Mouse (Mus musculus): ENCODE measurements around the gene Gm3336. TPM values are rescaled to one million over a fixed set of nuclear protein-coding genes. Genes with fewer than 3 reads are reported as not detected.

The Gm3336 gene
- not detected in 2 replicates for polyA plus RNA-seq (2012; ENCODE audit: low replicate concordance)

DNA sequence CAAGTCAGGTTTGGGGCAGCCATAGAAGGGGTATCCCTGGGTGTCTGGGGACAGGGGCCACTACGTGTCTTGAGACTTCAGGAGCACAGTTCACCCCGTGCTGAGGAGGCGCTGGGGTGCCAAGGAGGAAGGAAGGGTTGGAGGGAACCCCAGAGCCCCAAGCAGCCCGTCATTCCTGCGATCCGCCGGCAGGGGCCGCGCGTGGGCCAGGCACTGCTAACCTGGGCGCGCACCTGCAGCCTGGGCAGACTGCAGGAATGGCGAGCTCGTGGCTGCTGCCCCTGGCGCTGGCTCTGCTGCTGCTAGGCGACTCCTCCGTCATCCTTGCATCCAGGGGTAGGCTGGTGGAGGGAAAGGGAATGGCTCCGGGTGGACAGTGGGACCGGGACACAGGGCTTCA lies at the start of gene Gm3336:
Gene Gm3336 (plus strand): TSS at position 247 of the 400 bp plus-strand sequence.

DNA sequence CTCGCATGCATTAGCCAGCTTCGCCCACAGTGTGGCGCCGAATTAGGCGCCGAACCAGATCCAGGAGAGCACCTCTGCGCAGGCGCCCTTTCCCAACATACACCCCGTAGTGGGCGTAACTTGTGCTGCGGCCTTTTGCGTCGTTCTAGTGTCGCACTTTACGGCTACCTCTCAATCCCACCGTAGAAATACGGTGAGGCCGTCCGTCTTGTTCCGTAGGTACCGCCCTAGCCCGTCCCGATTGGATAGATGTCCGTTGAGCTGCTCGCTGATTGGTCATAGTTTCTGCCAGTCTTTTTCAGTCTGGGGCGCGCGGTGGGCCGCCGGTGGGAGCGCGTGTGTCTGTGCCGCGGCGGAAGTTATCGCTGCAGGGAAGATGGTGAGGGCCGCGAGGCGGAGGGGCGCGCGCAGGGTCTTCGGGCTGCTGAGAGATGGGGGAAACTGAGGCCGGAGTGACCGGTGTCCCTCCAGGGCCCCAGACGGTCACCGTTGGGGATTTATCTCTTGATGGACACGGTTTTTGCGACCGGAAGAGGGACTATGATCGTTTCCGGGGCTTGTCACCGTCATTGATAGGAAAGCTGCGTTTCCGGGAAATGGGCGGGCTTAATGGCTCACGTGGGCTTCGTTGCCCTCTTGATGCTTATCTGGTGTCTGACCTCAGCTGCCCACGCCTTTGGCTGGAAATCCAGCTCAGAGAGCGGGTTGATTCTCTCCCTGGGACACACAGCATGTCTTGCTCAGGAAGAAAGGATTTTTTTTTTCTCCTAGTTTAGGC lies 45.1 kb upstream of the Gm3336 start, which contains the start of gene Lsm4:
Gene Lsm4 (plus strand): TSS at position 170 of the 778 bp plus-strand sequence.

DNA sequence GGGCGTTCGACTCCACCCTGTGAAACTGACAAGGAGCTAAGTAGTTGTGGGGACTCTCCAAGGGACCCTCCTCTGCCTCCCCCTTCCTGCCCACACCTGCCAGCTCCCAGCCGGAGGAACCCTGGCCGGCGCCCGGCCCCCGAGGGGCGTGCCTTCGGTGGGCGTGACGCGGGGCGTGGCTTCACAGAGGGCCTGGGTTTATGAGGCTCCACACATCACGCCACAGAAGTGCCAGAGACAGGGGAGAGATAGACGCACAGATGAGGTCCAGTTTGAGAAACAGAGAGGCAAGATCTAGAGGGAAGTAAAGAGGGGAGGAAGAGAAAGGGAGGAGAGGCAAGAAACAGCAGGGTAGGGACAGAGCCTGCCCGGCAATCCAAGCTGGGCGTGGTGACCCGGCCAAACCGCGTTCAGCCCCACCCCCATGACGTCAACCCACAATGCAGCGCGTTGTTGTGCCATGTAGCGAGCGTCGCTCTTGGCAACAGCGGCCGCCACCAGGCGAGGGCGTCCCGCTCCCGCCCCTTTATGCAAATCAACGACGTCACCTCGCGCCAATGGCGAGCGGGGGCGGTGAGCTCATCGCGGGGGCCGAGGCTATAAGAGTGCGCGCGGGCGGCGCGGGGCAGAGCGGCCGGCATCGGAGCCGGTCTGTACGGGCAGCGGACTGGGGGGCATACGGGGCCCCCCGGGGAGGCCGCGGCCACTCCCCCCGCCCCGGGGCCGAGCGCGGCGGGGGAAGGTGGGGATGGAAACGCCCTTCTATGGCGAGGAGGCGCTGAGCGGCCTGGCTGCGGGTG lies 19.8 kb upstream of the Gm3336 start, which contains the start of gene Jund:
Gene Jund (plus strand): TSS at position 640 of the 800 bp plus-strand sequence.

DNA sequence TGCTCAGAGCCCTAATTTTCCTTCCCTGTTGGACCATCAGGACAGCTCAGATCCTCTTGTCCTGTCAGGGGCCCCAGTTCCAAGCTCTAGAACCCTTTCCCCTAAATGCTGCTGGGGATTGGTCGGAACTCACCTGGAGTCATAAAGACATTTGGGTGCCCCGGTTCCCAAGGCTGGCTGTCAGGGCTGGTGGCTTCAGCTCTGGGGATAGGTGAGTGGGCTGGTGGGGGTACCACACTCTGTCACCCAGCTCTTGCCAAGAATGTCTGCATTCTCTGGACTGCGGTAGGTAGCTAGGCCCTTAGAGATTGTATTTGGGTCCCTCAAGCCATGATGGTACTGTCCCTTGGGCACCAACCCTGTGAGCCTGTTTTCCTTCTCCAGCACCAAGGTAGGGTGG lies 15.1 kb upstream of the Gm3336 start, which contains the start of gene Iqcn:
Gene Iqcn (plus strand): TSS at position 171 of the 400 bp plus-strand sequence.

DNA sequence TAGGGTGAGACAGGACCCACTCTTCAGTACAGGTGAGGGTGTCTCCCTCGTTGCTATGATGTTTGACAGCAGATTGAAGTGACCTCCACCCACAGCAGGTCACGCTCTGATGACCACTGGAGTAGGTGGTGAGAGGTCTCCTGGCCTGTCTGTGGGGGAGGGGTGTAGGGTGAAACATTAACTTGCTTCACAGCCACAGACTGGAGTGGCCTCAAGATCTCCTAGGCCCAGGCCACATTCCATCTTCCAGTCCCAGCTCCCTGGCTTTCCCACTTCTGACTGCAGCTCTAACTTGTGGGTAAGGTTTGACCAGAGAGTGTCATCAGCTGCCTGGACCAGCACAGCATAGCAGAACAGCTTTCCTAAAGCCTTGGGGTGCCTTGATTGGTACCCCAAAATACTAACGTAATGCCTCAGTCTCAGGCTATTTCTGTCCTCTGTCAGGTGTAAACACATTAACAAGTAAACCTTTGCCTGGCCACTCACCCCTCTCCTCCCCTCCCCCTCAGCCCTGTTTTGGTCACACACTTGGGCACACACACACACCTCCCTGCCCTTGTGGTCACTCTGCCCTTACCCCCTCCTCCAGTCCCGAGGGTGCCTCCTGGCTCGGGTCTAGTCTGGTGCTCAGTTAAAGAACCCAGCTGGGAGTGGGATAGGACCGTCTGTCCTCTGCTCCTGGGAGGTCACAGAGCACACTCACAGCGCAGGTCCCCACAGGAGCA lies 5.3 kb downstream of the Gm3336 start, which contains the start of gene Pde4c:
Gene Pde4c (plus strand): TSS at position 235 of the 725 bp plus-strand sequence.

DNA sequence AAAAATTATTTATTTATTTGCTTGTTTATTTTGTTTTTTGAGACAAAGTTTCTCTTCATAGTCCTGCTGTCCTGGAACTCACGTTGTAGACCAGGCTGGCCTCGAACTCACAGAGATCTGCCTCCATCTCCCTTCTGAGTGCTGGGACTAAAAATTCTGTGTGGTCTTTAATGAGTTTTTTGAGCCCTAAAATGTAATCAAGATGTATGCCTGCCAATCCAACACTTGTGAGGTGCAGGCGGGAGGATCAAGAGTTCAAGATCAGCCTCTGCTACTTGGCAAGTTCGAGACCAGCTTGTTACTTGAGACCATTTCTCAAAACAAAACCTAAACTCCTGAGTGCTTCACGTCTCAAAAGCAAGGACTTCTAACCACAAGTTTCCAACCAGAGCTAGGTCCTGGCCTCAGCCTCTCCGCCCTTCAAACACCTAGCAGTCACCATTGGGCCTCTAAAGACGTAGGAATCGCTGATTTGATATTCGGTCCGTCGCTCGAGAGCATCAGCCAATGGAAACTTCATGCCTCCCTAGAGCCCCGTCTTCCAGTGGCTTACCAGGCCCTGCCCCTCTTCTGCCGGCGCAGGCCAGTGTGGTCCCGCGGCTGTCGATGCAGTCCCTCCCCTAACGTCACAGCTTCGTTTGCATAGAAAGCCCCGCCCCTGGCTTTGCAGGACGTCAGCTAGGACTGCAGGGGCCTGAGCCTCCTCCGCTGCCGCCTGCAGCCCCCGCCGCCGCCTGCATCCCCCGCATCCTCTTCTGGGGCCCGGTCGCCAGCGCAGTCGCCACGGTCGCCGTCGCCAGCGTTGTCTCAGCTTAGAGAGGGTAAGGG lies 35.9 kb downstream of the Gm3336 start, which contains the start of gene Rab3a:
Gene Rab3a (plus strand): TSS at position 637 of the 828 bp plus-strand sequence.

DNA sequence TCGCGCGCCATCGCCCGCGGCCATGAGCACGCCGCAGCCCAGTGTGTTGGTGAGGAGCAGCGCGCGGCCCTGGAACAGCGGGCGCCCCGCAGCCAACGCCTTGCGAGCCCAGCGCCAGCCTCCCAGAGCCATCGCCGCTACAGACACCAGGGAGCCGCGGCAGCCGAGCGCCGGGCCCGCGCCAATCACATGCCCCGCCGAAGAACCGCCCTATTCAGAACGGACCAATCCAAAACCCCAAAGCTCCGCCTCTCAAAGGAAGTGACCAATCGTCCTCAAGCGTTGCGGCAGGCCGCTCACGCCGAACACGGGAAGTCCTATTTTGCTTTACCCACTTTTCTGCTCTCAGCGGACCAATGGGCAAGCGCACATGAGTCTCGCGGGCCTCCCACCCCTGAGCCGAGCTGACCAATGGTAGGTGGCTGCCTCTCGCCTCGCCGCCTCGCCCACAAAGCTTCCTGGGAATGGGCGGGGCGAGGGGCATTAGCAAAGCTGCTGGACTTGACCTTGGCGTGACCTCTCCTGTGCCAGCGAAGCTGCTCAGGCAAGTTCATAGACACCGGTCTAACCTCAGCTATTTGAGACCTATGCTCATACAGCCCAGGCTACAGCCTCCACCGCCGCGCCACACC lies 42.5 kb downstream of the Gm3336 start, which contains the start of gene Mpv17l2:
Gene Mpv17l2 (minus strand): TSS at position 172 of the 632 bp plus-strand sequence.

Other genes with a start within 250 kb of the Gm3336 start
- 4.6 and 9.6 TPM in 2 replicates for gene Klhl26, start 241.6 kb upstream of the Gm3336 start, polyA plus RNA-seq (2012; ENCODE audit: low replicate concordance)
- not detected in 2 replicates for gene Tmem59l, start 231.2 kb upstream of the Gm3336 start, polyA plus RNA-seq (2012; ENCODE audit: low replicate concordance)
- gene Crlf1, start 225.4 kb upstream of the Gm3336 start, polyA plus RNA-seq (2012; ENCODE audit: low replicate concordance): 3.6 and 4.1 TPM in 2 replicates
- gene Rex1bd, start 211.8 kb upstream of the Gm3336 start, polyA plus RNA-seq (2012; ENCODE audit: low replicate concordance): 130 and 308 TPM in 2 replicates
- gene Uba52, start 207.7 kb upstream of the Gm3336 start, polyA plus RNA-seq (2012; ENCODE audit: low replicate concordance): 338 and 558 TPM in 2 replicates
- 1,600 and 2,800 TPM in 2 replicates for gene Fkbp8, start 190.8 kb upstream of the Gm3336 start, polyA plus RNA-seq (2012; ENCODE audit: low replicate concordance)
- 30.5 and 31.3 TPM in 2 replicates for gene Kxd1, start 190.6 kb upstream of the Gm3336 start, polyA plus RNA-seq (2012; ENCODE audit: low replicate concordance)
- 42.1 and 42.5 TPM in 2 replicates for gene Ell, start 179.1 kb upstream of the Gm3336 start, polyA plus RNA-seq (2012; ENCODE audit: low replicate concordance)
- gene Isyna1, start 124.2 kb upstream of the Gm3336 start, polyA plus RNA-seq (2012; ENCODE audit: low replicate concordance): 253 and 312 TPM in 2 replicates
- gene Ssbp4, start 109.7 kb upstream of the Gm3336 start, polyA plus RNA-seq (2012; ENCODE audit: low replicate concordance): 1,745 and 3,628 TPM in 2 replicates
- 12.7 and 15.0 TPM in 2 replicates for gene Lrrc25, start 102.4 kb upstream of the Gm3336 start, polyA plus RNA-seq (2012; ENCODE audit: low replicate concordance)
- 8.6 and 17.1 TPM in 2 replicates for gene Gdf15, start 86.1 kb upstream of the Gm3336 start, polyA plus RNA-seq (2012; ENCODE audit: low replicate concordance)
- 3.0 and 4.7 TPM in 2 replicates for gene Pgpep1, start 58.2 kb upstream of the Gm3336 start, polyA plus RNA-seq (2012; ENCODE audit: low replicate concordance)
- 259 and 742 TPM in 2 replicates for gene Lsm4, start 45.3 kb upstream of the Gm3336 start, polyA plus RNA-seq (2012; ENCODE audit: low replicate concordance)
- 585 and 1,357 TPM in 2 replicates for gene Jund, start 19.6 kb upstream of the Gm3336 start, polyA plus RNA-seq (2012; ENCODE audit: low replicate concordance)
- gene Iqcn, start 15.1 kb upstream of the Gm3336 start, polyA plus RNA-seq (2012; ENCODE audit: low replicate concordance): not detected in 2 replicates
- gene Pde4c, start 5.2 kb downstream of the Gm3336 start, polyA plus RNA-seq (2012; ENCODE audit: low replicate concordance): 0.76 and 0.99 TPM in 2 replicates
- gene Rab3a, start 36.1 kb downstream of the Gm3336 start, polyA plus RNA-seq (2012; ENCODE audit: low replicate concordance): 20.7 and 31.8 TPM in 2 replicates
- 124 and 154 TPM in 2 replicates for gene Mpv17l2, start 42.4 kb downstream of the Gm3336 start, polyA plus RNA-seq (2012; ENCODE audit: low replicate concordance)
- 120 and 128 TPM in 2 replicates for gene Pik3r2, start 58.2 kb downstream of the Gm3336 start, polyA plus RNA-seq (2012; ENCODE audit: low replicate concordance)
- gene Mast3, start 86.5 kb downstream of the Gm3336 start, polyA plus RNA-seq (2012; ENCODE audit: low replicate concordance): 318 and 530 TPM in 2 replicates
- gene Il12rb1, start 89.9 kb downstream of the Gm3336 start, polyA plus RNA-seq (2012; ENCODE audit: low replicate concordance): 1.1 and 2.2 TPM in 2 replicates
- 99.3 and 171 TPM in 2 replicates for gene Arrdc2, start 121.2 kb downstream of the Gm3336 start, polyA plus RNA-seq (2012; ENCODE audit: low replicate concordance)
- 1.7 and 1.9 TPM in 2 replicates for gene Kcnn1, start 144.7 kb downstream of the Gm3336 start, polyA plus RNA-seq (2012; ENCODE audit: low replicate concordance)
- gene Ccdc124, start 155.4 kb downstream of the Gm3336 start, polyA plus RNA-seq (2012; ENCODE audit: low replicate concordance): 106 and 109 TPM in 2 replicates
- gene Slc5a5, start 174.2 kb downstream of the Gm3336 start, polyA plus RNA-seq (2012; ENCODE audit: low replicate concordance): 0.40 and 0.42 TPM in 2 replicates
- gene Rpl18a, start 178.9 kb downstream of the Gm3336 start, polyA plus RNA-seq (2012; ENCODE audit: low replicate concordance): 810 and 4,309 TPM in 2 replicates
- gene Map1s, start 187.4 kb downstream of the Gm3336 start, polyA plus RNA-seq (2012; ENCODE audit: low replicate concordance): 110 and 117 TPM in 2 replicates